Mouse (Mus musculus) spleen, adult 18-20 months (tissue): ENCODE data around the gene Tmem164.

Experiments used
- DNase-seq, 2 experiments: peaks; one replicate each; pipeline ENCODE4 v3.0.0; 2022; ENCODE audit warnings: mixed read lengths in 2 of 2

Gene Tmem164

GRCm38 (mm10) chrX:142760415-142760814 lies 79.2 kb downstream of the Tmem164 start:
- DNase-seq, result no peak

- no peak for DNase-seq
Observed at GRCm38 (mm10) chrX:142763337-142763736, 82.1 kb downstream of the Tmem164 start.

- no peak for DNase-seq
Observed at GRCm38 (mm10) chrX:142769698-142770097, 88.5 kb downstream of the Tmem164 start.

- DNase-seq, result no peak
Observed at GRCm38 (mm10) chrX:142773658-142774057, 92.5 kb downstream of the Tmem164 start.

- no peak for DNase-seq
Observed at GRCm38 (mm10) chrX:142776131-142776530, 94.9 kb downstream of the Tmem164 start.

GRCm38 (mm10) chrX:142778638-142779037 lies 97.4 kb downstream of the Tmem164 start:
- no peak for DNase-seq

GRCm38 (mm10) chrX:142786160-142787052 lies 105.2 kb downstream of the Tmem164 start:
- no peak for DNase-seq

- DNase-seq, result no peak
Observed at GRCm38 (mm10) chrX:142792185-142792584, 111.0 kb downstream of the Tmem164 start.

GRCm38 (mm10) chrX:142794069-142794610 lies 112.9 kb downstream of the Tmem164 start:
- no peak for DNase-seq

- DNase-seq, result no peak
Observed at GRCm38 (mm10) chrX:142804596-142804995, 123.4 kb downstream of the Tmem164 start.

GRCm38 (mm10) chrX:142806126-142806525 lies 124.9 kb downstream of the Tmem164 start:
- no peak for DNase-seq

- DNase-seq, result no peak
Observed at GRCm38 (mm10) chrX:142806620-142807061, 125.4 kb downstream of the Tmem164 start.

GRCm38 (mm10) chrX:142808411-142808810 lies 127.2 kb downstream of the Tmem164 start:
- DNase-seq, result peak in 1 of 2 experiments; percentile 30

GRCm38 (mm10) chrX:142813146-142813545 lies 131.9 kb downstream of the Tmem164 start:
- DNase-seq, result peak in 1 of 2 experiments; percentile 27

- peak in 1 of 2 experiments; percentile 39 for DNase-seq
Observed at GRCm38 (mm10) chrX:142818057-142818682, 137.0 kb downstream of the Tmem164 start.

- no peak for DNase-seq
Observed at GRCm38 (mm10) chrX:142821239-142821638, 140.0 kb downstream of the Tmem164 start.

- DNase-seq, result no peak
Observed at GRCm38 (mm10) chrX:142821846-142822245, 140.6 kb downstream of the Tmem164 start.

GRCm38 (mm10) chrX:142825309-142825708 lies 144.1 kb downstream of the Tmem164 start:
- DNase-seq, result no peak

- DNase-seq, result no peak
Observed at GRCm38 (mm10) chrX:142827644-142828043, 146.4 kb downstream of the Tmem164 start.

- no peak for DNase-seq
Observed at GRCm38 (mm10) chrX:142828184-142828908, 147.1 kb downstream of the Tmem164 start.

- DNase-seq, result no peak
Observed at GRCm38 (mm10) chrX:142829267-142829666, 148.1 kb downstream of the Tmem164 start.

- DNase-seq, result no peak
Observed at GRCm38 (mm10) chrX:142829866-142830470, 148.8 kb downstream of the Tmem164 start.
